Mouse (Mus musculus) MEL (cell line): ENCODE data around the gene Exd2.

ENCODE experiments used
- CTCF ChIP-seq, 3 experiments: IDR thresholded peaks in 2 of 3; conservative IDR thresholded peaks in 1 of 3; 2 replicates each; pipeline ENCODE4 v1.5.1; 2011 to 2012; ENCODE audit warnings: low read length in 3 of 3, low read depth in 2 of 3, mild to moderate bottlenecking in 2 of 3, improper control_type of control experiment in 1 of 3, inconsistent platforms in 1 of 3, mixed read lengths in 1 of 3, moderate library complexity in 1 of 3; ENCODE audit not compliant: control insufficient read depth in 1 of 3, insufficient read depth in 1 of 3, poor library complexity in 1 of 3, severe bottlenecking in 1 of 3
- ETS1 ChIP-seq: IDR thresholded peaks from 2 replicates; pipeline ENCODE4 v1.6.1; 2012; ENCODE audit warnings: low read depth, mild to moderate bottlenecking, inconsistent platforms, low read length, improper control_type of control experiment, moderate library complexity

DNA sequence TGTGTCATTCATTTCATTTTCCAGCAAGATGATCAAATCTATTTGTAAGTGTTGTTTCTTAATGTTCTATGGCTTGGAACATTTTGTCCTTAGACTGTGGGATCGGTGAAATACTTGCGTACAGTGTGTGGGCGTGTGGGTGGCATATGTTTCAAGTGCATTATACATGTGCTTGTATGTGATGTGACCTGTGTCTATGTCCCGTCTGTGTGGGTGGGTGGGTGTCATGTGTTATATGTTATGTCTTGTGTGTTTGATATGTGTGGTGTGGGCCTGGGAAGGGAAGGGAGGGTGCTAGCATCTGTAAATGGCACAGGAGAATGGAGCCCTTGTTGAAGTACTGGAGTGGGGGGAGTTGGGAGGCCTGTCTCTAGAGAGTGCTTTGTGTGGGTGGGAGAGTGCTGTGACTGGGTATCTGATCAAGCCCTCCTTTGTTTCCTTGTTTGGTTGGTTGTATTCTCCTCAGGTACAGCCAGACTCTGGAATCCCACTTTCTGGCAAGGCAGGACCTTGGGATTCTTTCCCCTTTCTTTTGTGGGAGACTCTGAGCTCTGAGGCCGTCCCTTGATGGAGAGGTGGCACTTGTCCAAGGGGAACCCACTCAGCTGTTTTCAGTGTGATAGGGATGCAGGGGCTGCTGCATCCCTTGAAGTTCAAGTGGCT, 65.0 kb downstream of the Exd2 start:
- TF ChIP-seq CTCF (IDR thresholded peaks at IDR 0.05 in 2 of 3, conservative IDR thresholded peaks at IDR 0.05 in 1 of 3; ENCODE audit: control insufficient read depth in 1 of 3, insufficient read depth in 1 of 3, low read depth in 2 of 3, low read length in 3 of 3, poor library complexity in 1 of 3, severe bottlenecking in 1 of 3) (no peak), ETS1 (no peak)
